Mouse (Mus musculus) erythroblast, embryonic 14.5 days (primary cell): ENCODE measurements around the gene Map3k4. TPM values are rescaled to one million over a fixed set of nuclear protein-coding genes. Genes with fewer than 3 reads are reported as not detected.
"Not testable (repeated sequence)": the region's sequence is repeated elsewhere in the genome, so short reads cannot be mapped to it uniquely, and the experiment has no call there.

Source experiments
- H3K27me3 ChIP-seq: 2 replicates; pipeline ENCODE4 v1.6.1; 2012; ENCODE audit warnings: inconsistent platforms; ENCODE audit not compliant: control insufficient read depth
- H3K36me3 ChIP-seq: 2 replicates; pipeline ENCODE4 v1.6.1; 2012; ENCODE audit warnings: mild to moderate bottlenecking, inconsistent platforms; ENCODE audit not compliant: control insufficient read depth
- H3K4me1 ChIP-seq: 2 replicates; pipeline ENCODE4 v1.6.1; 2012; ENCODE audit warnings: inconsistent platforms; ENCODE audit not compliant: control insufficient read depth
- H3K4me3 ChIP-seq: replicated peaks from 2 replicates; pipeline ENCODE3; 2012; ENCODE audit warnings: moderate library complexity, mild to moderate bottlenecking, inconsistent platforms
- H3K9me3 ChIP-seq: 2 replicates; pipeline ENCODE4 v1.6.1; 2012; ENCODE audit warnings: low read length, inconsistent platforms, mixed read lengths; ENCODE audit not compliant: control insufficient read depth
- GATA1 ChIP-seq: IDR thresholded peaks from 2 replicates; pipeline ENCODE4 v1.6.1; 2012; ENCODE audit warnings: low read length, inconsistent platforms, mixed read lengths
- TAL1 ChIP-seq: IDR thresholded peaks from 3 replicates; pipeline ENCODE4 v1.6.1; 2012; ENCODE audit warnings: low read length, inconsistent platforms, mixed read lengths
- polyA plus RNA-seq: library from polyadenylated mRNA; stranded (reverse); fragments of >175 nt; gene quantifications from 2 replicates; pipeline ENCODE4 v1.2.3, GENCODE M21; 2012

Gene Map3k4
- polyA plus RNA-seq, 1 experiment: 0.93 TPM

DNA sequence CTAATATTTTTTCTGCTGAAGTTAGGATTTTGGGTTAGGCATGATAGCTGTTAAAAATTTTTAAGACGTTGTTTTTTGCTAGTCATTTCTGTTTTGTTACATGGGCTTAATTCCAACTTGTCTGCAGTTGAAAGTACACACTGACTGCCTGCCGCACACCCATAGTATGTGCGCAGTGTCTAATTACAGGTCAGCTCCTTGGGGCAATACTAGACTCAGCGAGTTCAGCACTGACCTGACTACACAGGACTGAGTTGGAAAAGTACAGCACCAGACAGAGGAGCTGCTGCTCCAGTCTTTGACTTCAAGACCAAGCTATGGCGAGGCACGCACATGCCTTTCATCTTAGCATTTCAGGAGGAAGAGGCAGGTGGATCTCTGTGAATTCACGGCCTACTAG lies 24.2 kb downstream of the Map3k4 start:
- TF ChIP-seq TAL1 (no peak), GATA1 (no peak)
- H3K9me3 ChIP-seq: no peaks in the 10 kb centered on the region

DNA sequence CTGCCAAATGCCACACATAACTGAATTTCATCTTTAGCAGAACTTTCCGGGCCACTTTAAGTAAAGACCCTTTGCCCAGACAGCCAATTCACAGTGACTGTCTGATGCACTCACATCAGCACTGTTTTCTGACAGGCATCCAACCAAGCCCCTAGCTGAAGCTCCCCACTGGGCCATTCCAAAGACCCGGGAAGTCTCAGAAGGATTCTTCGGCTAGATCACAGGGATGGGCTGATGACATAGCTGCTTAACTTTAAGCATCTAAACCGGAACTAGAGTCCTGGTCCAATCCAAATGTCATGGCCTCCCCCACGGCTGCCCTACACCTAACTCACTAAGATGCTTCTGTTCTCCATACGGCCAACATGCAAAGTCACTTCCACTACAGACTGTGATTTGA lies 25.0 kb downstream of the Map3k4 start:
- Histone ChIP-seq H3K36me3 (0 out of 2 replicates have a peak, but pooled peaks cover 2% of the 10 kb centered on the region), H3K27me3 (no peaks in the 10 kb centered on the region), H3K4me1 (peaks cover 7% of the 10 kb centered on the region), H3K9me3 (0 out of 2 replicates have a peak, but pooled peaks cover 2% of the 10 kb centered on the region), H3K4me3 (no peak overlapping the region)
- TF ChIP-seq GATA1 (no peak), TAL1 (no peak)

More for the DNA sequence above, 24.2 kb downstream of the Map3k4 start:
- Histone ChIP-seq H3K4me1 (peaks cover 7% of the 10 kb centered on the region), H3K4me3 (no peak overlapping the region), H3K27me3 (no peaks in the 10 kb centered on the region), H3K36me3 (no peaks in the 10 kb centered on the region)

DNA sequence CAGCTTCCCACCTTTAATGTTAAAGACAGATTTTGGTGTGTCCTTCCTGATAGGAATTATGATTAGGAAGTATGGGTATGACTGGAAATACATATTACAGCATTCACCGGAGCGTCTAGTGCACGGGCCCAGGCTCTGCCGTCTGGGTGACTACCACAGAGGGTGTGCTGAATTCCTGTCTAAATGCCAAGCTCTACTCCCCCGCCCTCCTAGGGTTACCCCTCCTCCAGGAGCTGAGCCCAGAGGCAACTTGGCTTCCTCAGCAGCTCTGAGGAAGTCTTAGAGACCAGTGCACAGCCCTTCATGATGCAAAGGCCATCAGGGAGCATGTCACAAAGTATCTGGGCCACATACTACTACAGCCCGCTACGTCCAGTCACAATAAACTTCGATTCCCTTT lies 25.7 kb downstream of the Map3k4 start:
- TF ChIP-seq TAL1 (no peak), GATA1 (no peak)
- Histone ChIP-seq H3K36me3 (0 out of 2 replicates have a peak, but pooled peaks cover 2% of the 10 kb centered on the region), H3K9me3 (0 out of 2 replicates have a peak, but pooled peaks cover 2% of the 10 kb centered on the region), H3K4me3 (no peak overlapping the region), H3K4me1 (peaks cover 5% of the 10 kb centered on the region), H3K27me3 (no peaks in the 10 kb centered on the region)

DNA sequence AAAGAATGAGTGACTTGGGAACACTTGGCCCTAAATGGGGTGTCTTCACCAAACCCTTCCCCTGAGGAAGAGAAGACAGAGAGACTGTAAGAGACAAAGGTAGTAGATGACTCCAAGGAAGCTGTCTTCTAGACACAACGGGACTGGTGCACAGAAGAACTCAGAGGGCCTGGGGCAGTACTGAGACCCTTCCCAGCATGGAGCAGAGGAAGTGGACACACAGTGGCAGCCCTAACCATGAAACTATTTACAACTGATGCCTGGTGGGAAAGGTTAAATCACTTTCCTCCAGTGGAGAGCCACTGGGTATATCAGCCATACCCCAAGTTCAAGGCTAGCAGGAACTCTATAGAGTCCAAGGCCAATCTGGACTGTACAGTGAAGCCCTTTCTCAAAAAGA lies 26.2 kb downstream of the Map3k4 start:
- Histone ChIP-seq H3K36me3 (0 out of 2 replicates have a peak, but pooled peaks cover 2% of the 10 kb centered on the region), H3K4me1 (peaks cover 3% of the 10 kb centered on the region; the same call in 1 of the 2 replicates), H3K4me3 (no peak overlapping the region), H3K27me3 (no peaks in the 10 kb centered on the region), H3K9me3 (0 out of 2 replicates have a peak, but pooled peaks cover 2% of the 10 kb centered on the region)
- TF ChIP-seq TAL1 (no peak), GATA1 (no peak)

DNA sequence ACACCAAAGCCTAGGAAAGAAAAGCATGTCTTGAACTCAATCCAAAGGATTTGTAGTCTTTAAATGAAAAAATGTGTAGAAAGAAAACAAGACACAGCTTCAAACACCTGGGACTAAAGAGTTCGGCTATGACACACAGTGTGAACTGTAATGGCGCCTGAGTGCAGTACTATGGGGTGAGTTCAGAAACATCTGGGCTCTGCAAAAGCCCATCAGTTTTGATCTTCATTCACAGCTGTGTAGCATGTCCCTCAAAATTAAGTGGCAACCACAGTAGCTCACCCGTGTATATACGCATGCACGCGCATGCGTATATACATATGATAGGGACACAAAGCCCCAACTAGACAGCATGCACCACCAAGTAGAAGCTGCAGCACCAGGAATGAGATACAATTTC lies 27.4 kb downstream of the Map3k4 start:
- 0 out of 2 replicates have a peak, but pooled peaks cover 2% of the 10 kb centered on the region for H3K9me3 ChIP-seq
- TF ChIP-seq GATA1: no peak
- no peak for TF ChIP-seq TAL1
- no peaks in the 10 kb centered on the region for H3K27me3 ChIP-seq
- H3K36me3 ChIP-seq: 0 out of 2 replicates have a peak, but pooled peaks cover 2% of the 10 kb centered on the region
- H3K4me3 ChIP-seq: no peak overlapping the region
- H3K4me1 ChIP-seq: no peaks in the 10 kb centered on the region; the same call in 1 of the 2 replicates

DNA sequence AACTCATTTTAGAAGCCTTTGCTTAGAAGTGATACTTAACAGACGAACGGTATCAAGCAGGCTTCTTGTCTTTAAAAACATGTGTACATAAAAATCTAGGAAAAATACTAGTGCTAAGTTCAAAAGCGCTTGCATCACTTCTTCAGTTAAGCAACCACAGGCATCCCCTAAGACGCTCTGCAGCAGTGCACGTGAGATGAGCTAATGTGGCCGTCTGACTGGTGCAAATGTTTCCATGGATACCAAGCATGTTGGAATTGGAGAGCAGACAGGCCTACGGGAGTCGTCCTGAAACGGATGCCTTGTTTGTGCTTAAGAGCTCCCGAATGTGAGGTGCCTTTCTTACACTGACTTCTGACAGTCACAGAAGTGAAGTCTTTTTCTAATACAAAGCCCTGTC lies 27.9 kb downstream of the Map3k4 start:
- no peak for TF ChIP-seq GATA1
- no peak for TF ChIP-seq TAL1
- 0 out of 2 replicates have a peak, but pooled peaks cover 2% of the 10 kb centered on the region for H3K36me3 ChIP-seq
- 0 out of 2 replicates have a peak, but pooled peaks cover 2% of the 10 kb centered on the region for H3K9me3 ChIP-seq
- no peak overlapping the region for H3K4me3 ChIP-seq
- no peaks in the 10 kb centered on the region for H3K27me3 ChIP-seq
- no peaks in the 10 kb centered on the region; the same call in 1 of the 2 replicates for H3K4me1 ChIP-seq

DNA sequence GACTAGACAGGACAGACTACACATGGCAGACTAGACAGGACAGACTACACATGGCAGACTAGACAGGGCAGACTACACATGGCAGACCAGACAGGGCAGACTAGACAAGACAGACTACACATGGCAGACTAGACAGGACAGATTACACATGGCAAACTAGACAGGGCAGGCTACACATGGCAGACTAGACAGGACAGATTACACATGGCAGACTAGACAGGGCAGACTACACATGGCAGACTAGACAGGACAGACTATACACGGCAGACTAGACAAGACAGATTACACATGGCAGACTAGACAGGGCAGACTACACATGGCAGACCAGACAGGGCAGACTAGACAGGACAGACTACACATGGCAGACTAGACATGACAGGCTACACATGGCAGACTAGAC lies 28.8 kb downstream of the Map3k4 start:
- H3K27me3 ChIP-seq, H3K4me3 ChIP-seq, H3K36me3 ChIP-seq: not testable (repeated sequence)

DNA sequence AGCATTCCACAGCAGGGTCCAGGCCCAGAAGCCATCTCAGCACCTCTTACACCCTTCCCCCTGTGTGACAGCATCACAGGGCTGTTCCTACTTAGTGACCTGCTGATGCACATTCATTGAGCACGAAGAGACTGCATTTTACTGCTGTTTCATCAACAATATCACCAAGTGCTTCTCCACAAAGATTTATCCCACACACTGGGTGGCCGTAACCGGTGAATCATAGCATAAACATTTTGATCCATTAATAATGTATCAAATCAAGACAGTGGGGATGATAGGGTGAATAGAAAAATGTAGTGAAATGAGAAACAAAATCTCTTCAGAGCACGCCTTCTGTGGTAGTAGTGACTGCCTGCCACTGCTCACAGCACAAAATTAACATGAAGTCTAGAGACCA lies 29.7 kb downstream of the Map3k4 start:
- H3K9me3 ChIP-seq: 0 out of 2 replicates have a peak, but pooled peaks cover 2% of the 10 kb centered on the region
- no peak for TF ChIP-seq TAL1
- no peak for TF ChIP-seq GATA1
- 0 out of 2 replicates have a peak, but pooled peaks cover 2% of the 10 kb centered on the region for H3K36me3 ChIP-seq
- no peaks in the 10 kb centered on the region; the same call in 1 of the 2 replicates for H3K4me1 ChIP-seq
- no peak overlapping the region for H3K4me3 ChIP-seq
- H3K27me3 ChIP-seq: no peaks in the 10 kb centered on the region

More for the DNA sequence above, 28.8 kb downstream of the Map3k4 start:
- not testable (repeated sequence) for H3K4me1 ChIP-seq, H3K9me3 ChIP-seq

DNA sequence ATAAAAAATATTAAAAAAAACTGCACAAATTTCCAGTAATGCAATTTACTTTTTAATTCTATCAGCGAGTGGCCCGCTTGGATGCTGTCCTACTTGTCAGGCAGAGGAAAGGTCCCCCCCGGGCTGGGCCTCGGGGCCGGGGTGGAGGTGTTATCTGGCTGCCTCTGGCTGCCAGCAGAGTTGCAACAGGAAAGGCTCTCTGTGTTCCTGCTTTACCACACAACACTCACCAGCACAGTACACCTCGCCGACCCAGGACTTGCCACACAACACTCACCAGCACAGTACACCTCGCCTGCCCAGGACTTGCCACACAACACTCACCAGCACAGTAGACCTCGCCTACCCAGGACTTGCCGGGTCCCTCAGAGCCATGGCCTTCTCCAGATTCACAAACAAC lies 38.8 kb downstream of the Map3k4 start:
- Histone ChIP-seq H3K4me1 (peaks cover 3% of the 10 kb centered on the region), H3K4me3 (no peak overlapping the region)
- no peak for TF ChIP-seq GATA1
- TF ChIP-seq TAL1: no peak

DNA sequence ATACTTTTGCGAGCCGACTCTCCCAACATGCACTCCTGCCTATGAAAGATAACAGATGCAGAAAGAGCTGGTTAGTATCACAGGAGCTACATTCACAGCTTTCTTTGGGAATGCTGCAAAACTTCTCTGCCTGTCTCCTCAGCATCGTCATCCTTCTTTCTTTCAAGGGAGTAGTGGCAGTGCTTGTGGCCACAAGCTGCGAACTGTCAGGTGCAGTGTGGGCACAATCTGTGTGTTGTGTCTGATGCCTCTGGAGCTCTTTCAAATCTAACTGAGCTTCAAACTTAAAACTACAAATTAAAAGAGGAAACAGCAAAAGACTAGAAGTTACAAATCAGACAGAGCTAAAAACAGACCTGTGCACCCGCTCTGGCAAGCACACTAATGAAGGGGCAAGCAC lies 40.5 kb downstream of the Map3k4 start:
- Histone ChIP-seq H3K27me3 (no peaks in the 10 kb centered on the region), H3K4me1 (peaks cover 5% of the 10 kb centered on the region), H3K9me3 (peaks cover 1% of the 10 kb centered on the region), H3K36me3 (peaks cover 20% of the 10 kb centered on the region), H3K4me3 (no peak overlapping the region)
- TF ChIP-seq GATA1: no peak
- no peak for TF ChIP-seq TAL1

More for the DNA sequence above, 38.8 kb downstream of the Map3k4 start:
- Histone ChIP-seq H3K36me3 (peaks cover 17% of the 10 kb centered on the region), H3K9me3 (peaks cover 6% of the 10 kb centered on the region), H3K27me3 (no peaks in the 10 kb centered on the region)
